Mouse (Mus musculus) small intestine, adult 2 months (tissue): ENCODE measurements around the gene Rcn2. TPM values are rescaled to one million over a fixed set of nuclear protein-coding genes. Genes with fewer than 3 reads are reported as not detected.

Experiments
- H3K27ac ChIP-seq: fragments of 200-500 bp; 2 replicates; pipeline ENCODE4 v1.5.1; 2012; ENCODE audit warnings: low read depth, low read length, control low read depth, inconsistent platforms; ENCODE audit not compliant: insufficient read depth
- H3K27me3 ChIP-seq: fragments of 200-500 bp; 2 replicates; pipeline ENCODE4 v1.6.1; 2012; ENCODE audit warnings: mild to moderate bottlenecking, moderate library complexity, low read length, inconsistent platforms; ENCODE audit not compliant: control insufficient read depth, insufficient read depth
- H3K36me3 ChIP-seq: fragments of 200-500 bp; 2 replicates; pipeline ENCODE4 v1.6.1; 2012; ENCODE audit warnings: mild to moderate bottlenecking, low read length, control low read depth, inconsistent platforms; ENCODE audit not compliant: control insufficient read depth, insufficient read depth
- H3K4me1 ChIP-seq: fragments of 200-500 bp; 2 replicates; pipeline ENCODE4 v1.6.1; 2012; ENCODE audit warnings: low read length, inconsistent platforms, mixed read lengths; ENCODE audit not compliant: control insufficient read depth, insufficient read depth, insufficient read length
- H3K4me3 ChIP-seq: fragments of 200-500 bp; 2 replicates; pipeline ENCODE4 v1.5.1; 2012; ENCODE audit warnings: low read depth, mild to moderate bottlenecking, control low read depth, inconsistent platforms, low read length, moderate library complexity
- CTCF ChIP-seq: fragments of 200-500 bp; IDR thresholded peaks from 2 replicates; pipeline ENCODE4 v1.5.1; 2012; ENCODE audit warnings: low read depth, mild to moderate bottlenecking, control low read depth, inconsistent platforms, low read length, moderate library complexity, mixed read lengths; ENCODE audit not compliant: insufficient replicate concordance, insufficient read length; ENCODE audit errors: extremely low read depth
- POLR2A ChIP-seq: fragments of 200-500 bp; IDR thresholded peaks from 2 replicates; pipeline ENCODE4 v1.6.1; 2012; ENCODE audit warnings: low read depth, mild to moderate bottlenecking, control low read depth, inconsistent platforms, low read length, moderate library complexity
- WGBS: fragments of 180-500 bp; shearing (Covaris S2); methylation state at CpG from one replicate; pipeline ENCODE4 v1.1.7; 2018; 5-methylcytosine and 5-hydroxymethylcytosine counted together
- polyA plus RNA-seq: library from polyadenylated mRNA; depleted of rRNA; stranded (reverse); fragments of >200 nt; gene quantifications from 2 replicates; pipeline ENCODE4 v1.2.3, GENCODE M21; 2012

The Rcn2 gene
- polyA plus RNA-seq, 1 experiment, result 34.2 TPM

DNA sequence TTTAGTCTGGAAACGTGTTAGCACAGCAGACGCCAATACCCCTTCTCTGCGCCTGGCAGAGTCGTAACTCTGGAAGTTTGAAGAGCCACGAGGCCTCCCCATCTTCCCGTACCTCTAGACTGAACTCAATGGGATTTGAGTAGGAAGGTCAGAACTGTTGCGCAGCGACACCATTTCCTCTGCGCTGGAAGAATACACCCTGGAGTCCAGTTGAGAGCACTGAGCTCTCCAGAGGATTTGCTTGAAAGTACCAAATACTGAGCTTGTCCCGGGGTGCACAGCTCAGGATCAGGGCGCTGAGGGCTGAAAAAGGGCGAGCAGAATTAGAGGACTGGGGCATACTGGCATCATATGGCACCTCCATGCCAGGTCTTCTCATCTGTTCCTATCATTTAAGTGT lies 33.2 kb downstream of the Rcn2 start:
- Histone ChIP-seq H3K27ac (no peak overlapping the region), H3K27me3 (no peaks in the 10 kb centered on the region), H3K36me3 (no peaks in the 10 kb centered on the region), H3K4me1 (peaks cover 5% of the 10 kb centered on the region; the same call in 1 of the 2 replicates), H3K4me3 (no peak overlapping the region)
- WGBS, result 87% methylated on average over 12 of the region's 12 CpGs
- TF ChIP-seq CTCF, result no peak
- no peak for TF ChIP-seq POLR2A

DNA sequence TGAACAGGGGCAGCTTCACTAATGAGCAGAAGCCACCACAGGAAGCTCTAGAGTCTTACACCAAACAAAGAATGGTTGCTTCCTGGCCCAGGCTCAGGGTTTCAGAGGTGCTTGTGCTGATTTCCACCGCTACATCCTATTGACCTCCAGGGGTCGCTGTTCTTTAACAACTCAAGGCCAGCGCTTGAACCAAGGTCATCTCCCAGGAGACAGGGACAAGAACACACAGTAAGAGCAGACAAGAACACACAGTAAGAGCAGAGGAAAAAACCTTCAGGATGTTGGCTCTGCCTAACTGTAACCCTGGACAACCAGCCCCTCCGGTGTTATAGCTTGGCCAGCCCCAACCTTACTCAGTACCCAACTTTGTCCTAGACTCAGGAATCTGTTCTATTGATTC lies 33.6 kb downstream of the Rcn2 start:
- H3K36me3 ChIP-seq, result no peaks in the 10 kb centered on the region
- 9% methylated on average over 4 of the region's 4 CpGs for WGBS
- no peaks in the 10 kb centered on the region for H3K27me3 ChIP-seq
- H3K27ac ChIP-seq, result peak overlapping the region; percentile 72
- H3K4me3 ChIP-seq, result no peak overlapping the region
- TF ChIP-seq POLR2A, result no peak
- peak; percentile 74; the same call in 1 of the 2 replicates for TF ChIP-seq CTCF
- peaks cover 5% of the 10 kb centered on the region; the same call in 1 of the 2 replicates for H3K4me1 ChIP-seq

- Histone ChIP-seq H3K27me3 (no peaks in the 10 kb centered on the region), H3K36me3 (no peaks in the 10 kb centered on the region), H3K4me3 (no peak overlapping the region), H3K4me1 (peaks cover 5% of the 10 kb centered on the region; the same call in 1 of the 2 replicates), H3K27ac (peak overlapping the region; percentile 72)
- TF ChIP-seq CTCF (no peak), POLR2A (no peak)
- 28% methylated on average over 7 of the region's 7 CpGs for WGBS
Measured at GRCm38 (mm10) chr9:56075901-56076620, 34.4 kb downstream of the Rcn2 start.

DNA sequence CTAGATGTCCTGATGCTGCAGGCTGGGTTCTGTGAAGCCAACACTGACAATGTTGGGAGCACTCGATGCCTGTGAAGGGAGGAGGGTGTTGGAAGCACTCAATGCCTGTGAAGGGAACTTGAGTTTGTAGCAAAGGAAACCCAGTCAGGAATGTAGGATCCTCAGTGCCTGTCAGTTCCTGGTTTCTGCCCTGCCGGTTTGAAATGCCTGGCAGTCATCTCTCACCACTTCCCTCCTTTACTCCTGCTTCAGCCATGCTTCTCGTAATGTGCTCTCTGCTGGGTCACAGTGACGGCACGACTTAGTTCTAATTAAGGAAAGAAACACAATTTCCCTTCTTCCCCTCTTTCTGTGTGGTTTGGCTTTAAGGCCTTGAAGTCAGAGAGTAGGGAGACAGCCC lies 37.9 kb downstream of the Rcn2 start:
- no peak overlapping the region for H3K4me3 ChIP-seq
- peaks cover 5% of the 10 kb centered on the region; the same call in 1 of the 2 replicates for H3K4me1 ChIP-seq
- 77% methylated on average over 5 of the region's 5 CpGs for WGBS
- TF ChIP-seq POLR2A (no peak), CTCF (no peak)
- no peak overlapping the region for H3K27ac ChIP-seq
- no peaks in the 10 kb centered on the region for H3K36me3 ChIP-seq
- H3K27me3 ChIP-seq, result no peaks in the 10 kb centered on the region

DNA sequence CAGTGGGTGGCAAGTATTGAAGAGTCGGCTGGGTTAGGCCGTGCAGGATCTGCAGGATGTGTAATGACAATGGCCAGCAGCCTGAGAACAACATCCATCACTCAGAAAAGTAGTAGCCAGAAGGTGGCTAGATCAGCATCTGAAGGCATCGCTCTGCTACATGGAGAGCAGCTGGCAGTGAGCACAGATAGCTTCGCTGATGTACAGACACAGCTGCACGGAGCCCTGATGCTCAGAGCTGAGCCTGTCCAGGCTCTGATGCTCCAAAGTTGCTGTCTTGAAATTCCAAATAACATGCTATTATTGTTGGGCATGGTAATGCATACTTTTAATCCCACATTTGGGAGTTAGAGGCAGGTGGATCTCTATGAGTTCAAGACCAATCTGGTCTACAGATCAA lies 44.9 kb downstream of the Rcn2 start:
- H3K36me3 ChIP-seq, result no peaks in the 10 kb centered on the region
- TF ChIP-seq CTCF (no peak), POLR2A (no peak)
- peaks cover 10% of the 10 kb centered on the region; the same call in 1 of the 2 replicates for H3K4me1 ChIP-seq
- no peaks in the 10 kb centered on the region for H3K27me3 ChIP-seq
- 84% methylated on average over 5 of the region's 5 CpGs for WGBS
- no peak overlapping the region for H3K4me3 ChIP-seq
- H3K27ac ChIP-seq, result no peak overlapping the region

DNA sequence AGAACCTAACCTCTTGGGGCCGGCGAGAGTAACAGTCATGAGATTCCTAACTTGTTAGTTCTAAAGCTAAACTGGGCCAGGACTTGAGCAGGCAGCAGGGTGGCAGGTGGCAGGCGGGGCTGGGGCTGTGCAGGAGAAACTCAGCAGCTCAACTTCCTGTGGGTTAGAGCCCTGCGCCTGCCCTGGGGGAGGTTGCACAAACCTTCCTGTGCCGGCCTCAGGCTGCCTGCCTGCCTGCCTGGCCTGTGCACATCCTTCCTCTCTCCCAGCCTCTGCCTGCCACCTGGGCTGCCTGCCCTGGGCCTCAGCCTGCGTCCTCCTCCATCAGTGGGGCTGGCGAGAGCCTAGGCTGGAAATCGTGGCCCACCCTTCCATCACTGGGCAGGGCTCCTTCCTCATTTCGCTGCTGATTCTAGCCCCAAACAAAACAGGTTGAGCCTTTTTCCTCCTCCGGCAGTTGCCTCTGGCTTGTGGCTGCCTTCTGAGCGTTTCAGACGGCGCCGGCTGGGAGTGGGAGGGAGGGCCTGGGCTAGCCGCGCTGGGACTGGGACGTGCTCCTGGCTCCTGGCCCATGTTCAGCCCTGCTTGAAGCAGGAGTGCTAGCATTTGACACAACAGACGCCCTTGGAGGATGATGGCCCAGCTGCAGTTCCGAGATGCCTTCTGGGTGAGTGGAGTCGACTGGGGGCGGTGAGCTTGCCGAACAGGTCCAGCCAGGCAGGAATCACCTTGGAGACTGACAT lies 48.3 kb downstream of the Rcn2 start, which contains the start of gene Pstpip1:
Gene Pstpip1, plus strand, starts transcription at position 185 of the 743 bp plus-strand sequence.
- peak within 1 kb of the TSS; percentile 41 for H3K27ac ChIP-seq
- H3K27me3 ChIP-seq, result no peaks in the 10 kb centered on the region
- TF ChIP-seq POLR2A (no peak), CTCF (no peak)
- peak within 1 kb of the TSS; percentile 48 for H3K4me3 ChIP-seq
- WGBS, result 17% methylated on average over 22 of the region's 22 CpGs
- no peaks in the 10 kb centered on the region for H3K36me3 ChIP-seq
- peaks cover 10% of the 10 kb centered on the region; the same call in 1 of the 2 replicates for H3K4me1 ChIP-seq
